Mouse (Mus musculus): ENCODE measurements around the gene Gm28053. TPM values are rescaled to one million over a fixed set of nuclear protein-coding genes. Genes with fewer than 3 reads are reported as not detected.
A peak's percentile ranks its signal among the peaks of the same experiment; 100 is the strongest.

The Gm28053 gene
- total and polyA plus RNA-seq, 2 experiments: not detected

GRCm38 (mm10) chr6:48727761-48728160 lies 9.4 kb downstream of the Gm28053 start:
- no peaks in the 10 kb centered on the region for H3K4me1 ChIP-seq (ENCODE audit: control insufficient read depth, insufficient read depth, low read length)
- H3K27me3 ChIP-seq (ENCODE audit: control insufficient read depth, insufficient read depth, low read length): no peaks in the 10 kb centered on the region
- H3K79me2 ChIP-seq (ENCODE audit: control insufficient read depth, insufficient read depth, low read length): no peaks in the 10 kb centered on the region
- no peak overlapping the region for H3K4me3 ChIP-seq (ENCODE audit: insufficient read depth, low read depth, low read length)
- H3K36me3 ChIP-seq (ENCODE audit: control insufficient read depth, insufficient read depth, low read length): no peaks in the 10 kb centered on the region
- TF ChIP-seq POLR2A (IDR thresholded peaks at IDR 0.05; ENCODE audit: extremely low read depth, insufficient read depth, low read length) (no peak), CTCF (IDR thresholded peaks at IDR 0.05; ENCODE audit: low read depth, low read length) (no peak)
- DNase-seq (ENCODE audit: extremely low read depth, low read depth, low spot score): no peak
- WGBS: 87% methylated on average over 5 of the region's 5 CpGs
- no peak overlapping the region for H3K9ac ChIP-seq (ENCODE audit: low read depth, low read length)
- no peak overlapping the region for H3K27ac ChIP-seq (replicated peaks; ENCODE audit: insufficient read depth, low read depth, low read length)

GRCm38 (mm10) chr6:48732864-48733304 lies 14.5 kb downstream of the Gm28053 start:
- H3K27me3 ChIP-seq (ENCODE audit: control insufficient read depth, insufficient read depth, low read length): no peaks in the 10 kb centered on the region
- WGBS: 56% methylated on average over 8 of the region's 8 CpGs
- TF ChIP-seq POLR2A (IDR thresholded peaks at IDR 0.05; ENCODE audit: extremely low read depth, insufficient read depth, low read length) (no peak), CTCF (IDR thresholded peaks at IDR 0.05; ENCODE audit: low read depth, low read length) (no peak)
- no peaks in the 10 kb centered on the region for H3K36me3 ChIP-seq (ENCODE audit: control insufficient read depth, insufficient read depth, low read length)
- no peaks in the 10 kb centered on the region for H3K79me2 ChIP-seq (ENCODE audit: control insufficient read depth, insufficient read depth, low read length)
- DNase-seq (ENCODE audit: extremely low read depth, low read depth, low spot score): peak; percentile 30
- H3K27ac ChIP-seq (replicated peaks; ENCODE audit: insufficient read depth, low read depth, low read length): no peak overlapping the region
- H3K4me3 ChIP-seq (ENCODE audit: insufficient read depth, low read depth, low read length): no peak overlapping the region
- no peaks in the 10 kb centered on the region for H3K4me1 ChIP-seq (ENCODE audit: control insufficient read depth, insufficient read depth, low read length)
- H3K9ac ChIP-seq (ENCODE audit: low read depth, low read length): no peak overlapping the region

- no peaks in the 10 kb centered on the region for H3K27me3 ChIP-seq (ENCODE audit: control insufficient read depth, insufficient read depth, low read length)
- WGBS: 91% methylated on average over 1 of the region's 1 CpGs
- no peak overlapping the region for H3K9ac ChIP-seq (ENCODE audit: low read depth, low read length)
- no peaks in the 10 kb centered on the region for H3K36me3 ChIP-seq (ENCODE audit: control insufficient read depth, insufficient read depth, low read length)
- H3K4me3 ChIP-seq (ENCODE audit: insufficient read depth, low read depth, low read length): no peak overlapping the region
- no peaks in the 10 kb centered on the region for H3K79me2 ChIP-seq (ENCODE audit: control insufficient read depth, insufficient read depth, low read length)
- H3K27ac ChIP-seq (replicated peaks; ENCODE audit: insufficient read depth, low read depth, low read length): no peak overlapping the region
- no peaks in the 10 kb centered on the region for H3K4me1 ChIP-seq (ENCODE audit: control insufficient read depth, insufficient read depth, low read length)
- TF ChIP-seq POLR2A (IDR thresholded peaks at IDR 0.05; ENCODE audit: extremely low read depth, insufficient read depth, low read length): no peak
- no peak for DNase-seq (ENCODE audit: extremely low read depth, low read depth, low spot score)
These were observed 15.3 kb downstream of the Gm28053 start for GRCm38 (mm10) chr6:48733660-48734059.

DNA sequence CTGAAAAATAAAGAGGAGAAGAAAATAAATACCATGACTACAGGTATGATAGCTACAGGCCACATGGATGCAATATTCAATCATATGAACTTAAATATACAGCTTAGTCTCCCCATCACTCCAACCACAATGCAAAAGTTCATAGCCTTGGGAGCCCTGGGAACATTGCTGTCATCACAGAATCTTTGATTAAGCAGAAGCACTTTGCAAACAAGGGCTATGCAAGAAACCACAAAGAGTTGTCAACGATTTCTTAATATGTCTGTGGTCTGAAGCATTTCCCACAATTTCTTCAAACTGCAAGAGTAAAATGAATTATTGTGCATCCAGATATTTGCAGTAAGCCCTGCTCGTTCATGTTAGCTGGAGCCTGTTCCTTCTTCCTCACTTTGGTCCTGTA lies 18.6 kb downstream of the Gm28053 start:
- WGBS: 88% methylated on average over 2 of the region's 2 CpGs
- DNase-seq (ENCODE audit: extremely low read depth, low read depth, low spot score): no peak
- Histone ChIP-seq H3K36me3 (ENCODE audit: control insufficient read depth, insufficient read depth, low read length) (no peaks in the 10 kb centered on the region), H3K4me3 (ENCODE audit: insufficient read depth, low read depth, low read length) (no peak overlapping the region), H3K27me3 (ENCODE audit: control insufficient read depth, insufficient read depth, low read length) (no peaks in the 10 kb centered on the region), H3K79me2 (ENCODE audit: control insufficient read depth, insufficient read depth, low read length) (no peaks in the 10 kb centered on the region), H3K9ac (ENCODE audit: low read depth, low read length) (no peak overlapping the region), H3K27ac (replicated peaks; ENCODE audit: insufficient read depth, low read depth, low read length) (no peak overlapping the region), H3K4me1 (ENCODE audit: control insufficient read depth, insufficient read depth, low read length) (peaks cover 6% of the 10 kb centered on the region)
- TF ChIP-seq POLR2A (IDR thresholded peaks at IDR 0.05; ENCODE audit: extremely low read depth, insufficient read depth, low read length): no peak
- TF ChIP-seq CTCF (IDR thresholded peaks at IDR 0.05; ENCODE audit: low read depth, low read length): no peak

DNA sequence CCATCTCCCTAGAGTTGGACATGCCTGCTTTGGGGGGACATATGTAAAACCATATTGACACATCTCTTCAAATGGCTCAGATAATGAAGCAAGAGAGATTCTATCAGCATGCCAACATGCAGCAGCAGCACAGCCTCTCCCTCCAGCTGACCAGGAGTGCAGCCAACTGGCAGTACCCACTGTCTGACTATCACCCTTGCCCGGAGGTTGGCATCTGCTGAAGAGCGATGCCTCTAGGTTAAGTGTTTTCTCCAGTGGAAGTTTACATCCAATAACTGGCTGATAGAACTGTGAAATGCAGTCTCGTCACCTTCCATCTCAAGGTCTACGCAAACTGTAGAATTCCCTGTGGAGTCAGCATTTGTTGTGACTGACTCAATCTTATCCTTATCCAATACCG lies 19.3 kb downstream of the Gm28053 start:
- no peaks in the 10 kb centered on the region for H3K36me3 ChIP-seq (ENCODE audit: control insufficient read depth, insufficient read depth, low read length)
- peaks cover 1% of the 10 kb centered on the region; the same call in 1 of the 2 replicates for H3K79me2 ChIP-seq (ENCODE audit: control insufficient read depth, insufficient read depth, low read length)
- peak; percentile 62 for DNase-seq (ENCODE audit: extremely low read depth, low read depth, low spot score)
- H3K27me3 ChIP-seq (ENCODE audit: control insufficient read depth, insufficient read depth, low read length): no peaks in the 10 kb centered on the region
- H3K27ac ChIP-seq (replicated peaks; ENCODE audit: insufficient read depth, low read depth, low read length): no peak overlapping the region
- no peak overlapping the region for H3K4me3 ChIP-seq (ENCODE audit: insufficient read depth, low read depth, low read length)
- WGBS: 59% methylated on average over 5 of the region's 5 CpGs
- H3K4me1 ChIP-seq (ENCODE audit: control insufficient read depth, insufficient read depth, low read length): peaks cover 6% of the 10 kb centered on the region
- TF ChIP-seq CTCF (IDR thresholded peaks at IDR 0.05; ENCODE audit: low read depth, low read length) (no peak), POLR2A (IDR thresholded peaks at IDR 0.05; ENCODE audit: extremely low read depth, insufficient read depth, low read length) (no peak)
- no peak overlapping the region for H3K9ac ChIP-seq (ENCODE audit: low read depth, low read length)

GRCm38 (mm10) chr6:48738961-48739779 lies 20.8 kb downstream of the Gm28053 start, which contains the start of gene Gimap1:
Gene Gimap1 (plus strand): TSS chr6:48739054.
- Histone ChIP-seq H3K4me1 (ENCODE audit: control insufficient read depth, insufficient read depth, low read length) (peaks cover 6% of the 10 kb centered on the region), H3K9ac (ENCODE audit: low read depth, low read length) (peak within 1 kb of the TSS; percentile 71), H3K27me3 (ENCODE audit: control insufficient read depth, insufficient read depth, low read length) (no peaks in the 10 kb centered on the region), H3K79me2 (ENCODE audit: control insufficient read depth, insufficient read depth, low read length) (peaks cover 4% of the 10 kb centered on the region; the same call in 1 of the 2 replicates), H3K27ac (replicated peaks; ENCODE audit: insufficient read depth, low read depth, low read length) (peak within 1 kb of the TSS; percentile 78), H3K36me3 (ENCODE audit: control insufficient read depth, insufficient read depth, low read length) (no peaks in the 10 kb centered on the region), H3K4me3 (ENCODE audit: insufficient read depth, low read depth, low read length) (peak within 1 kb of the TSS; percentile 64)
- 75% methylated on average over 15 of the region's 15 CpGs for WGBS
- TF ChIP-seq POLR2A (IDR thresholded peaks at IDR 0.05; ENCODE audit: extremely low read depth, insufficient read depth, low read length) (no peak), CTCF (IDR thresholded peaks at IDR 0.05; ENCODE audit: low read depth, low read length) (no peak)
- DNase-seq (ENCODE audit: extremely low read depth, low read depth, low spot score): no peak
